Mouse (Mus musculus) cerebellum, adult 2 months (tissue): ENCODE results near the gene Agtr1a. TPM values are rescaled to one million over a fixed set of nuclear protein-coding genes. Genes with fewer than 3 reads are reported as not detected.

Experiments used
- DNase-seq, 2 experiments: peaks; one replicate each; pipeline ENCODE4 v3.0.0; 2021
- H3K27ac ChIP-seq: fragments of 200-500 bp; 2 replicates; pipeline ENCODE4 v1.5.1; 2012; ENCODE audit warnings: low read length, control low read depth, inconsistent platforms; ENCODE audit not compliant: insufficient read depth
- H3K27me3 ChIP-seq: fragments of 200-500 bp; 2 replicates; pipeline ENCODE4 v1.6.1; 2012; ENCODE audit warnings: inconsistent platforms, mild to moderate bottlenecking, low read length, moderate library complexity; ENCODE audit not compliant: control insufficient read depth, insufficient read depth
- H3K4me1 ChIP-seq: fragments of 200-500 bp; 2 replicates; pipeline ENCODE4 v1.6.1; 2011; ENCODE audit warnings: low read length; ENCODE audit not compliant: control insufficient read depth, insufficient read depth
- H3K4me3 ChIP-seq: fragments of 200-500 bp; replicated peaks from 2 replicates; pipeline ENCODE3; 2011; ENCODE audit warnings: mild to moderate bottlenecking, low read depth, low read length, control low read depth; ENCODE audit not compliant: insufficient read depth
- CTCF ChIP-seq: fragments of 200-500 bp; IDR thresholded peaks from 2 replicates; pipeline ENCODE4 v1.5.1; 2011; ENCODE audit warnings: low read depth, mild to moderate bottlenecking, control low read depth, low read length, moderate library complexity, borderline replicate concordance; ENCODE audit not compliant: insufficient read depth
- POLR2A ChIP-seq: fragments of 200-500 bp; IDR thresholded peaks from 2 replicates; pipeline ENCODE4 v1.6.1; 2011; ENCODE audit warnings: low read length, control low read depth, borderline replicate concordance; ENCODE audit not compliant: insufficient read depth
- WGBS: fragments of 180-500 bp; shearing (Covaris S2); methylation state at CpG from one replicate; pipeline ENCODE4 v1.1.7; 2018; 5-methylcytosine and 5-hydroxymethylcytosine counted together
- polyA plus RNA-seq: library from polyadenylated mRNA; depleted of rRNA; stranded (reverse); fragments of >200 nt; gene quantifications from 2 replicates; pipeline ENCODE4 v1.2.3, GENCODE M21; 2012

Agtr1a gene
- polyA plus RNA-seq, 1 experiment: 0.46 TPM

GRCm38 (mm10) chr13:30337646-30338045 lies 1.4 kb downstream of the Agtr1a start:
- DNase-seq: no peak
- no peak overlapping the region for H3K27ac ChIP-seq
- H3K4me3 ChIP-seq: no peak overlapping the region
- H3K4me1 ChIP-seq: no peaks in the 10 kb centered on the region
- 93% methylated on average over 7 of the region's 7 CpGs for WGBS
- no peaks in the 10 kb centered on the region for H3K27me3 ChIP-seq
- TF ChIP-seq CTCF (no peak), POLR2A (no peak)

- H3K27me3 ChIP-seq: no peaks in the 10 kb centered on the region
- H3K4me3 ChIP-seq: no peak overlapping the region
- TF ChIP-seq POLR2A (no peak), CTCF (no peak)
- WGBS: 92% methylated on average over 5 of the region's 5 CpGs
- H3K4me1 ChIP-seq: no peaks in the 10 kb centered on the region
- no peak for DNase-seq
- no peak overlapping the region for H3K27ac ChIP-seq
Observed at GRCm38 (mm10) chr13:30338576-30338975, 2.3 kb downstream of the Agtr1a start.

GRCm38 (mm10) chr13:30339927-30340326 lies 3.7 kb downstream of the Agtr1a start:
- WGBS: 87% methylated on average over 8 of the region's 8 CpGs
- TF ChIP-seq CTCF (no peak), POLR2A (no peak)
- Histone ChIP-seq H3K27ac (no peak overlapping the region), H3K27me3 (no peaks in the 10 kb centered on the region), H3K4me1 (no peaks in the 10 kb centered on the region), H3K4me3 (no peak overlapping the region)
- no peak for DNase-seq

GRCm38 (mm10) chr13:30341987-30342898 lies 6.0 kb downstream of the Agtr1a start:
- WGBS: 53% methylated on average over 19 of the region's 19 CpGs
- Histone ChIP-seq H3K4me1 (no peaks in the 10 kb centered on the region), H3K27me3 (no peaks in the 10 kb centered on the region), H3K27ac (no peak overlapping the region), H3K4me3 (no peak overlapping the region)
- DNase-seq: no peak
- TF ChIP-seq CTCF (no peak), POLR2A (no peak)

- no peak for DNase-seq
- WGBS: 87% methylated on average over 11 of the region's 11 CpGs
Observed at GRCm38 (mm10) chr13:30345427-30345913, 9.2 kb downstream of the Agtr1a start.

GRCm38 (mm10) chr13:30346881-30347280 lies 10.6 kb downstream of the Agtr1a start:
- 89% methylated on average over 4 of the region's 4 CpGs for WGBS
- TF ChIP-seq CTCF (no peak), POLR2A (no peak)
- H3K4me3 ChIP-seq: no peak overlapping the region
- no peak for DNase-seq
- H3K27me3 ChIP-seq: no peaks in the 10 kb centered on the region
- no peaks in the 10 kb centered on the region for H3K4me1 ChIP-seq
- no peak overlapping the region for H3K27ac ChIP-seq

More at GRCm38 (mm10) chr13:30345427-30345913, 9.2 kb downstream of the Agtr1a start:
- H3K27ac ChIP-seq: no peak overlapping the region
- no peaks in the 10 kb centered on the region for H3K4me1 ChIP-seq
- no peak overlapping the region for H3K4me3 ChIP-seq
- no peaks in the 10 kb centered on the region for H3K27me3 ChIP-seq
- no peak for TF ChIP-seq CTCF
- no peak for TF ChIP-seq POLR2A

- H3K4me3 ChIP-seq: no peak overlapping the region
- H3K27ac ChIP-seq: no peak overlapping the region
- DNase-seq: no peak
- no peaks in the 10 kb centered on the region for H3K27me3 ChIP-seq
- no peaks in the 10 kb centered on the region for H3K4me1 ChIP-seq
- TF ChIP-seq POLR2A (no peak), CTCF (no peak)
Observed at GRCm38 (mm10) chr13:30348306-30348705, 12.1 kb downstream of the Agtr1a start.

- WGBS: 44% methylated on average over 13 of the region's 13 CpGs
- TF ChIP-seq CTCF: no peak
- TF ChIP-seq POLR2A: no peak
- 0 out of 2 replicates have a peak, but pooled peaks cover 2% of the 10 kb centered on the region for H3K4me1 ChIP-seq
- DNase-seq: no peak
- no peak overlapping the region for H3K4me3 ChIP-seq
- no peaks in the 10 kb centered on the region for H3K27me3 ChIP-seq
- H3K27ac ChIP-seq: no peak overlapping the region
Observed at GRCm38 (mm10) chr13:30351966-30352365, 15.7 kb downstream of the Agtr1a start.
